Mouse (Mus musculus): Measurements from ENCODE around the gene Slc26a1. TPM values are rescaled to one million over a fixed set of nuclear protein-coding genes. Genes with fewer than 3 reads are reported as not detected.

Slc26a1 gene
- polyA plus RNA-seq, 1 experiment from 2014 or later: 0.97 TPM

DNA sequence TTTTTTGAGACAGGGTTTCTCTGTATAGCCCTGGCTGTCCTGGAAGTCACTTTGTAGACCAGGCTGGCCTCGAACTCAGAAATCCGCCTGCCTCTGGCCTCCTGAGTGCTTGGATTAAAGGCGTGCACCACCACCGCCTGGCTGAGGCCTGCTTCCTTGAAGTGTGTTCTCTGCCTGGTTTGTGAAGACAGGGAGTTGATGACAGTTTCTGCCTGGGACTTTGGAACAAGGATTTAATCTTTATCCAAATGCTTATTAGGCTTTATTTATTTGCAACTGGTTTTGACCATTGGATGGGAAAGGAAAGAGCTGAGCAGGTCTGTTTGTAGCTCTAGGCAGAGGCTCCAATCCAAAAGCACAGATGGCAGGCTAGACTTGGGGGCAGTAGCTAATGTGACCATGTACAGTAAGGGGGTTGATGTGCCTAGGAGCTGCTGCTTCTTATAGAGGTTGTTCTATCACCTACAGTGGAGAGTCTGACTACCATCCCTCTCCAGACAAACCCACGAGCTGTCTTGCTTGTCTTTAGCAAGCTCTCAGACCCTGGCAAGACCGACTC lies 3.0 kb upstream of the Slc26a1 start:
- H3K9me3 ChIP-seq (ENCODE audit: control insufficient read depth, low read length): no peaks in the 10 kb centered on the region
- H3K27ac ChIP-seq (ENCODE audit: low read depth, low read length): no peak overlapping the region
- peaks cover 2% of the 10 kb centered on the region; the same call in 1 of the 2 replicates for H3K4me1 ChIP-seq (ENCODE audit: control insufficient read depth, insufficient read depth, low read length)
- no peak overlapping the region for H3K4me3 ChIP-seq (ENCODE audit: low read depth, low read length)
- no peaks in the 10 kb centered on the region for H3K27me3 ChIP-seq (ENCODE audit: control insufficient read depth, insufficient read depth, low read length)
- H3K9ac ChIP-seq (ENCODE audit: low read length): no peak overlapping the region
- H3K4me2 ChIP-seq (ENCODE audit: low read depth): no peak overlapping the region
- ATAC-seq (ENCODE audit: insufficient read depth, low FRiP score, low TSS enrichment) (no peak), DNase-seq (ENCODE audit: low spot score) (no peak)
- 89% methylated on average over 6 of the region's 6 CpGs for WGBS
- no peaks in the 10 kb centered on the region for H3K36me3 ChIP-seq (ENCODE audit: control insufficient read depth, insufficient read depth, low read length)

DNA sequence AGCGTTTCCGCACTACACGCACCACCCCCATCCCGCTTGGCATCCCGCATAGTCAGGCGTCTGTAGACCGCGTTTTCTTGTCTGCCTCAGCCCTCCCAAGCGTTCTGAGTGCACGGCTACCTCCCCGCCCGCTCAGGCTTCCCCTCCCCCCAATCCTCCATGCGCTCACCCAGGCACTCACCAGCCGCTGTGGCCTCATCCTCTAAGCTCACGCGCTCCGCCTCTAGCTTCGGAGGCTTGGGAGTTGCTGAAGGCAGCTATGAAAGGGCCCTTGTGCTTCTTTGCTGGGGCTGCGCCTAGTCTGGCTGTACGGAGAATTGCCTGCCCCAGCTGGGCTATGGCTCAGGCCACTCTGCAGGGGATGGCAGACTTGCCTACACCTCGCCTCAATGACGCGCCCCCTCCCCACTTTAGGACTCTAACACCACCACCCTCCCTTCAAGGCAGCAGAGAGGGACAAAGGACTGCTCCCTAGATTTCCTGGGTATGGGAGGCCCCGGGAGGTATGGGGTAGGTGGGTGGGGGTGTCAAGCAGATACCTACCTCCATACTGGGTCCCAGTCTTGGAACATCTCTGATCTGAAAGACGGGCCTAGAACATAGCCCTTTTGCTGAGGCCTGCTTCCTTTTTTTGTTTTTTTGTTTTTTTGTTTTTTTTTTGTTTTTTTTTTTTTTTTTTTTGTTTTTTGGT lies 2.4 kb upstream of the Slc26a1 start:
- DNase-seq (ENCODE audit: low spot score): peak; percentile 86
- peaks cover 2% of the 10 kb centered on the region; the same call in 1 of the 2 replicates for H3K4me1 ChIP-seq (ENCODE audit: control insufficient read depth, insufficient read depth, low read length)
- peak; percentile 87 for ATAC-seq (ENCODE audit: insufficient read depth, low FRiP score, low TSS enrichment)

DNA sequence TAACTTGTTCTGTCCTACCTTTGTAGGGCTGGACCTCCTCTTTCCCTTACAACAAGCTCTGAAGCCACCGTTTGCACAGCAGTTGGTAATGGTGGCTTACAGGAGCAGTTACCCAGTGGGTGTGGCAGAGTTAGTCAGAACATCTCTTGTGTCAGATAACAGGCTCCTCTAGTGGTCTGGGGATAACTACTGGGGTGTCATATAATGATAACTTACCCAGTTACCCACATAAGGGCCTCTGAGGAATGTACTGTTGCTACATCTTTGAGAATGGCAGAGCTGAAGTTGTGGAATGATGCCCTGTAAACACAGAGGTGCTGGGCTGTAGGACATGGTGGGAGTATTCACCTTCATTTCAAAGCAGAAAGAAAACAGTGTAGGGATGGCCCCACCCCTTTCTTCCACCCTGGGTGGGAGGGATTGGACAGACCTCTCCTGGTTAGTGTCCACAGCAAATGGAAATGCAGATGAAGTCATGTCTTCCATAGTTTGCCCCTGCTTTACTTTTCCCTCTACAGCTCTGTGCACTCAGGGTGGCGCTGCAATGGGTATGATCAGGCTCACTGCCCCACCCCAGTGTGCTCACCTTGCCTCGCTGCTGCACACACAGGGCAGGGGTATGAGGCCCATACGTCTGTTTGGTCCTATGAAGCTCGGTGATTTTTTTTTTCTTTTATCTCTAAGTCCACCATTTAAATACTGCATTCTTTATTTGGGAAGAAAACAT lies 1.6 kb upstream of the Slc26a1 start:
- WGBS: 16% methylated on average over 5 of the region's 5 CpGs
- H3K4me3 ChIP-seq (ENCODE audit: low read depth, low read length): peak overlapping the region; percentile 27; the same call in 1 of the 2 replicates
- peak overlapping the region; percentile 60 for H3K9ac ChIP-seq (ENCODE audit: low read length)
- DNase-seq (ENCODE audit: low spot score): peak; percentile 36
- no peaks in the 10 kb centered on the region for H3K36me3 ChIP-seq (ENCODE audit: control insufficient read depth, insufficient read depth, low read length)
- no peaks in the 10 kb centered on the region for H3K9me3 ChIP-seq (ENCODE audit: control insufficient read depth, low read length)
- peaks cover 2% of the 10 kb centered on the region; the same call in 1 of the 2 replicates for H3K4me1 ChIP-seq (ENCODE audit: control insufficient read depth, insufficient read depth, low read length)
- H3K4me2 ChIP-seq (ENCODE audit: low read depth): peak overlapping the region; percentile 46
- H3K27me3 ChIP-seq (ENCODE audit: control insufficient read depth, insufficient read depth, low read length): no peaks in the 10 kb centered on the region
- H3K27ac ChIP-seq (ENCODE audit: low read depth, low read length): peak overlapping the region; percentile 63; the same call in 1 of the 2 replicates
- ATAC-seq (ENCODE audit: insufficient read depth, low FRiP score, low TSS enrichment): peak; percentile 39; the same call in 1 of the 2 replicates

More for the DNA sequence above, 2.4 kb upstream of the Slc26a1 start:
- H3K4me2 ChIP-seq (ENCODE audit: low read depth): peak overlapping the region; percentile 46
- peak overlapping the region; percentile 60 for H3K9ac ChIP-seq (ENCODE audit: low read length)
- no peaks in the 10 kb centered on the region for H3K9me3 ChIP-seq (ENCODE audit: control insufficient read depth, low read length)
- H3K36me3 ChIP-seq (ENCODE audit: control insufficient read depth, insufficient read depth, low read length): no peaks in the 10 kb centered on the region
- no peaks in the 10 kb centered on the region for H3K27me3 ChIP-seq (ENCODE audit: control insufficient read depth, insufficient read depth, low read length)
- WGBS: 3% methylated on average over 24 of the region's 25 CpGs
- H3K4me3 ChIP-seq (ENCODE audit: low read depth, low read length): peak overlapping the region; percentile 27
- H3K27ac ChIP-seq (ENCODE audit: low read depth, low read length): peak overlapping the region; percentile 63

DNA sequence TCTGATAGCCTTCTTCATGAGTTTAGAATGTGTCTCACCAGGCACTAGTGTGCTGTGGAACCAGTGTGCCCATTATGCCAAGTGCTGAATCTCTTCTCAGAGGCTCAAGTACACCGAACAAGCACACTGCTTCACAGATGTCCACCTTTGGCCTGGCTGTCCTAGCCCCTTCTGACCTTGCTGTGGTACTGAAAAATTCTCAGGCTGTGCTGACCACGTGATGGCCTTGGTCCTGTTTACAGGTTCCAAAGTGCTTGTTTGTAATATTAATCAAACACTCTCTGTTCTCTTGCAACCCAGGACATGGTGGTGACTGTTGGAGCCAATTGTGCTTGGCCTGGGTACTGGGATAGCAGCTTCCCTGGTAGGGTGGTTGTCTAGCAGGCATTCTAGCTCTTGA lies 745 bp downstream of the Slc26a1 start:
- 77% methylated on average over 2 of the region's 2 CpGs for WGBS
- Histone ChIP-seq H3K4me1 (ENCODE audit: control insufficient read depth, insufficient read depth, low read length) (peaks cover 2% of the 10 kb centered on the region; the same call in 1 of the 2 replicates), H3K27ac (ENCODE audit: low read depth, low read length) (no peak overlapping the region), H3K4me3 (ENCODE audit: low read depth, low read length) (no peak overlapping the region), H3K9ac (ENCODE audit: low read length) (no peak overlapping the region), H3K9me3 (ENCODE audit: control insufficient read depth, low read length) (no peaks in the 10 kb centered on the region), H3K36me3 (ENCODE audit: control insufficient read depth, insufficient read depth, low read length) (no peaks in the 10 kb centered on the region; the same call in 1 of the 2 replicates), H3K4me2 (ENCODE audit: low read depth) (no peak overlapping the region), H3K27me3 (ENCODE audit: control insufficient read depth, insufficient read depth, low read length) (no peaks in the 10 kb centered on the region)
- DNase-seq (ENCODE audit: low spot score) (no peak), ATAC-seq (ENCODE audit: insufficient read depth, low FRiP score, low TSS enrichment) (no peak)

DNA sequence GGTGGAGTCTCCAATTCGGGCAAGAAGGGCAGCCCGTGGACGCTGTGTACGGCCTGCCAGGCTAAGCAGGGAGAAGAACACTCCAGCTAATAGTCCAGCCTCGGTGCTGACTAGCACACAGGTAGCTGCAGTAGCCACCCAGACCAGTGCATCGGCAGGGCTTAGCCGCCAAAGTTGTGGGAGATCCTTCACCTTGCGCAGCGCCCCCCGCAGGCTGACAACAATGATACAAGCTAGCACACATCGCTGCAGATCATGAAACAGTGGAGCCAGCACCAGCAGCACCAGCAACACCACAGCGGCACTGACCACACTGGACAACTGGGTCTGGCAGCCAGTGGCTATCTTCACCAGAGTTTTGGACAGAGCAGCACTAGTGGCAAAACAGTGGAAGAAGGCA lies 3.6 kb downstream of the Slc26a1 start:
- H3K9ac ChIP-seq (ENCODE audit: low read length): no peak overlapping the region
- no peak overlapping the region for H3K4me3 ChIP-seq (ENCODE audit: low read depth, low read length)
- H3K27ac ChIP-seq (ENCODE audit: low read depth, low read length): no peak overlapping the region
- DNase-seq (ENCODE audit: low spot score) (no peak), ATAC-seq (ENCODE audit: insufficient read depth, low FRiP score, low TSS enrichment) (no peak)
- H3K36me3 ChIP-seq (ENCODE audit: control insufficient read depth, insufficient read depth, low read length): no peaks in the 10 kb centered on the region; the same call in 1 of the 2 replicates
- peaks cover 4% of the 10 kb centered on the region; the same call in 1 of the 2 replicates for H3K4me1 ChIP-seq (ENCODE audit: control insufficient read depth, insufficient read depth, low read length)
- no peaks in the 10 kb centered on the region for H3K9me3 ChIP-seq (ENCODE audit: control insufficient read depth, low read length)
- no peaks in the 10 kb centered on the region for H3K27me3 ChIP-seq (ENCODE audit: control insufficient read depth, insufficient read depth, low read length)
- 94% methylated on average over 12 of the region's 12 CpGs for WGBS
- no peak overlapping the region for H3K4me2 ChIP-seq (ENCODE audit: low read depth)

DNA sequence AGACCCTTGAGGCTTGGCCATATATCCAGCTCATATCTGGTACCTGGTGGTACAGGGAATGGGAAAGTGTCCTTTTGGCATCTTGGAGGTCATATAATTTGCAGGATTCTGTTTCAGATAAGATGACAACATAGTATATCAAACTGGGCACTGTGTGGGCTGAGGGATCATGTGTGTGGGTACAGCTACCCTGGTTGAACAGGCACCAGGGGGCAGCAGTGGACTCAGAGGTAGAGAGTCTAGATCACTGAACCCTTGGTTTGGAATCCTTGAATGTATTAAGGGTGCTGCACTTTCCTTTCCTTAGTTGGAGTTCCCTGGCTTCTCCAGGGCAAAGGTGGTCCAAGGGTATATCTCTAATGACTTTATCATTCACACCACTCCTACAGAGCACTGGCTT lies 4.6 kb downstream of the Slc26a1 start:
- Histone ChIP-seq H3K4me3 (ENCODE audit: low read depth, low read length) (no peak overlapping the region), H3K36me3 (ENCODE audit: control insufficient read depth, insufficient read depth, low read length) (no peaks in the 10 kb centered on the region; the same call in 1 of the 2 replicates), H3K9me3 (ENCODE audit: control insufficient read depth, low read length) (no peaks in the 10 kb centered on the region), H3K4me2 (ENCODE audit: low read depth) (no peak overlapping the region), H3K27me3 (ENCODE audit: control insufficient read depth, insufficient read depth, low read length) (no peaks in the 10 kb centered on the region), H3K27ac (ENCODE audit: low read depth, low read length) (no peak overlapping the region), H3K9ac (ENCODE audit: low read length) (no peak overlapping the region), H3K4me1 (ENCODE audit: control insufficient read depth, insufficient read depth, low read length) (0 out of 2 replicates have a peak, but pooled peaks cover 2% of the 10 kb centered on the region)
- DNase-seq (ENCODE audit: low spot score): peak; percentile 44
- 0 out of 2 replicates have a peak, but pooled peaks have one; percentile 29 for ATAC-seq (ENCODE audit: insufficient read depth, low FRiP score, low TSS enrichment)

DNA sequence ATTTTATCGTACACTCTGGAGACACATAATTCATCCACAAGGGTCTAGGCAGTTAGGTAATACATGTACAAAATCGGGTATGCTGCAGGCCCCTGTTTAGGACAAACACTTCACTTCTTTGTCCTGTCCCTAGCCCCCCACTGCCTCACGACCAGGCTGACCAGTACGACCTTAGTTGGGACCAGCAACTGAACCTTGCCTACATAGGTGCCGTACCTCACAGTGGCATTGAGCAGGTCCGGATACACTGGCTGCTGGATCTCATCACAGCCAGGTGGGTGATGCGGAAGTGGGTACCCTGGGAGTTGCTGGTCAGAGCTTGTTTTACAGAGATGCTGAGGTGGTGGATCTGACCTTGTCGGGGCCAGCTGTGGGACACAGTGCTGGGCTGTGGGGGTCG lies 5.4 kb downstream of the Slc26a1 start:
- no peak overlapping the region; the same call in 1 of the 2 replicates for H3K9ac ChIP-seq (ENCODE audit: low read length)
- H3K4me2 ChIP-seq (ENCODE audit: low read depth): peak overlapping the region; percentile 59; the same call in 1 of the 2 replicates
- no peaks in the 10 kb centered on the region for H3K9me3 ChIP-seq (ENCODE audit: control insufficient read depth, low read length)
- H3K27ac ChIP-seq (ENCODE audit: low read depth, low read length): no peak overlapping the region
- H3K4me3 ChIP-seq (ENCODE audit: low read depth, low read length): no peak overlapping the region
- H3K27me3 ChIP-seq (ENCODE audit: control insufficient read depth, insufficient read depth, low read length): no peaks in the 10 kb centered on the region
- 0 out of 2 replicates have a peak, but pooled peaks cover 2% of the 10 kb centered on the region for H3K4me1 ChIP-seq (ENCODE audit: control insufficient read depth, insufficient read depth, low read length)
- no peak for DNase-seq (ENCODE audit: low spot score)
- 79% methylated on average over 9 of the region's 9 CpGs for WGBS
- no peak; the same call in 1 of the 2 replicates for ATAC-seq (ENCODE audit: insufficient read depth, low FRiP score, low TSS enrichment)
- H3K36me3 ChIP-seq (ENCODE audit: control insufficient read depth, insufficient read depth, low read length): no peaks in the 10 kb centered on the region; the same call in 1 of the 2 replicates

DNA sequence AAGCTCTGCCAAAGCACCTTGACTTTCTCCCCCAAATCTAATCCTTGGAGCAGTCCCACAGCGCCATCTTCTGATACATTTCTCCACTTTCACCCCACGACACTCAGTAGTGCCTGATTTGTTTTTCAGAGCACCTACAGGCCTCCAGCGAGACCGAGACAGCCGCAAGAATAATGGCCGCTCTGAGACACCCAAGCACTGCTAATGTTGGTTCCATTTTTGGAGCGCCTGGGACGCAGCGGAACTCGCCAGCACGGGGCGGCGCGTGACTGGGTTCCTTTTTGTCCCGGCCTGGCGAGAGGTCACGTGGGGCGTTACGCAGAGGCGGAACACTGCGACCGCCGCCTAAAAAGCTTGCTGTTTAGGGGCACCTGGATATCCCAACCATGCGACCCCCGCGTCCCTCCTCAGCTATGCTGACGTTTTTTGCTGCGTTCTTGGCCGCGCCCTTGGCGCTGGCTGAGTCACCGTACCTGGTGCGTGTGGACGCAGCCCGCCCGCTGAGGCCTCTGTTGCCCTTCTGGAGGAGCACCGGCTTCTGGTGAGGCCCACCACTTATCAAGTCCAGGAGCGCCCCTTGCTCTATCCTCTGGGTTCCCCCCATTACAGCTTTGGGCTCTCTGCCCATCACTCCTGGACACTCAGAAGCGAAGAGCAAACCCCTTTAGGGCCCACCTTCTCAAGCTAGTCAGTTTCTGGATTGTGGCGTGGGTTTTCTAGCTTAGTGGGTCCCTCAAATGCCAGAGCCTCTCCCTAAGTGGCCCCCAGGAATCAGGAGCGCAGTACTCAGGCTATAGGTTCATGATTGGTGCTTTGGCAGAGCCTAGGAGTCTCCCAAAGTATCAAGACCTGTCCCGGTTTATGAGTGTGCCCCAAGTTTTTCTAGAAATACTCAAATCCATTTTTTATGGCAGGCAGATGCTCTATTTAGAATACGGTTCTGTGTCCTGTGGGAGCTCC lies 6.1 kb downstream of the Slc26a1 start, which contains the start of gene Dgkq:
Gene Dgkq, minus strand, starts transcription at position 696 of the 960 bp plus-strand sequence.
- H3K27me3 ChIP-seq (ENCODE audit: control insufficient read depth, insufficient read depth, low read length): no peaks in the 10 kb centered on the region
- peak; percentile 87 for DNase-seq (ENCODE audit: low spot score)
- 0 out of 2 replicates have a peak, but pooled peaks cover 2% of the 10 kb centered on the region for H3K4me1 ChIP-seq (ENCODE audit: control insufficient read depth, insufficient read depth, low read length)
- no peaks in the 10 kb centered on the region; the same call in 1 of the 2 replicates for H3K36me3 ChIP-seq (ENCODE audit: control insufficient read depth, insufficient read depth, low read length)
- peak within 1 kb of the TSS; percentile 59 for H3K4me2 ChIP-seq (ENCODE audit: low read depth)
- WGBS: 7% methylated on average over 43 of the region's 43 CpGs
- peak within 1 kb of the TSS; percentile 67 for H3K9ac ChIP-seq (ENCODE audit: low read length)
- peak within 1 kb of the TSS; percentile 51 for H3K4me3 ChIP-seq (ENCODE audit: low read depth, low read length)
- peak; percentile 87 for ATAC-seq (ENCODE audit: insufficient read depth, low FRiP score, low TSS enrichment)
- H3K27ac ChIP-seq (ENCODE audit: low read depth, low read length): peak within 1 kb of the TSS; percentile 53
- no peaks in the 10 kb centered on the region for H3K9me3 ChIP-seq (ENCODE audit: control insufficient read depth, low read length)

Data from neural tube, embryonic 11.5 days (tissue).